Mouse (Mus musculus) heart, postnatal 0 days (tissue): Measurements from ENCODE around the gene Six5. TPM values are rescaled to one million over a fixed set of nuclear protein-coding genes. Genes with fewer than 3 reads are reported as not detected.
A peak's percentile ranks its signal among the peaks of the same experiment; 100 is the strongest.

Source experiments
- ATAC-seq: fragments of 200-750 bp; cut with Nextera tagmentation; 2 replicates; pipeline ENCODE4 v1.8.0; 2017; ENCODE audit warnings: low read depth, moderate number of reproducible peaks, moderate library complexity; ENCODE audit not compliant: insufficient read depth
- DNase-seq: peaks from one replicate; pipeline ENCODE4 v3.0.0-alpha.2; 2016; ENCODE audit warnings: low spot score
- H3K27ac ChIP-seq: fragments of 300-500 bp; sonication (generic); 2 replicates; pipeline ENCODE4 v1.5.1; 2014; ENCODE audit warnings: low read depth, mild to moderate bottlenecking
- H3K27me3 ChIP-seq: fragments of 300-500 bp; sonication (generic); 2 replicates; pipeline ENCODE4 v1.6.1; 2014; ENCODE audit warnings: low read length, mixed read lengths; ENCODE audit not compliant: control insufficient read depth, insufficient read depth
- H3K36me3 ChIP-seq: fragments of 300-500 bp; sonication (generic); replicated peaks from 2 replicates; pipeline ENCODE4 v1.6.1; 2014; ENCODE audit warnings: low read length, mixed read lengths; ENCODE audit not compliant: control insufficient read depth, insufficient read depth
- H3K4me1 ChIP-seq: fragments of 300-500 bp; sonication (generic); 2 replicates; pipeline ENCODE4 v1.6.1; 2014; ENCODE audit warnings: antibody characterized with exemption; ENCODE audit not compliant: control insufficient read depth, insufficient read depth
- H3K4me2 ChIP-seq: fragments of 300-500 bp; sonication (generic); 2 replicates; pipeline ENCODE4 v1.6.1; 2014; ENCODE audit warnings: low read depth, mild to moderate bottlenecking, low read length, moderate library complexity
- H3K4me3 ChIP-seq: fragments of 300-500 bp; sonication (generic); 2 replicates; pipeline ENCODE4 v1.5.1; 2014; ENCODE audit warnings: low read depth, low read length
- H3K9ac ChIP-seq: fragments of 300-500 bp; sonication (generic); replicated peaks from 2 replicates; pipeline ENCODE4 v1.6.1; 2014; ENCODE audit warnings: low read depth, low read length, mixed read lengths
- H3K9me3 ChIP-seq: fragments of 300-500 bp; sonication (generic); replicated peaks from 2 replicates; pipeline ENCODE4 v1.6.1; 2016; ENCODE audit warnings: low read length; ENCODE audit not compliant: control insufficient read depth
- CTCF ChIP-seq: IDR thresholded peaks from 2 replicates; pipeline ENCODE4 v1.5.1; 2016; ENCODE audit warnings: antibody characterized with exemption, control low read depth, low read depth
- EP300 ChIP-seq: IDR thresholded peaks from 2 replicates; pipeline ENCODE4 v1.6.1; 2016; ENCODE audit warnings: antibody characterized with exemption, low read depth
- WGBS: fragments of 180-500 bp; shearing (Covaris S2); extraction: QIAGEN DNeasy Blood & Tissue Kit; methylation state at CpG from one replicate; pipeline ENCODE4 v1.1.7; 2014; 5-methylcytosine and 5-hydroxymethylcytosine counted together
- polyA plus RNA-seq: library from polyadenylated mRNA; unstranded; fragments of >200 nt; fragmentation: Nextera tagmentation; extraction: Ambion mirVana; gene quantifications from 2 replicates; pipeline ENCODE4 v1.2.1, GENCODE M21; 2015
- total RNA-seq: library from RNA; depleted of rRNA; stranded (reverse); fragments of >200 nt; gene quantifications from 2 replicates; pipeline ENCODE4 v1.2.3, GENCODE M21; 2014; ENCODE audit warnings: low replicate concordance; rRNA removed

The Six5 gene
- total RNA-seq: 19.0 and 21.0 TPM in 2 replicates
- 3.8 and 4.0 TPM in 2 replicates for polyA plus RNA-seq

- H3K4me3 ChIP-seq: peak within 1 kb of the TSS; percentile 63
- peaks cover 29% of the 10 kb centered on the region for H3K4me1 ChIP-seq
- WGBS: 0% methylated on average over 23 of the region's 36 CpGs
- H3K4me2 ChIP-seq: peak within 1 kb of the TSS; percentile 90
- H3K9ac ChIP-seq: peak within 1 kb of the TSS; percentile 74
- no peaks in the 10 kb centered on the region for H3K27me3 ChIP-seq
- peak within 1 kb of the TSS; percentile 93 for H3K27ac ChIP-seq
- TF ChIP-seq EP300 (no peak), CTCF (no peak)
- peaks cover 34% of the 10 kb centered on the region for H3K36me3 ChIP-seq
- DNase-seq (no peak), ATAC-seq (peak; percentile 10; the same call in 1 of the 2 replicates)
- H3K9me3 ChIP-seq: no peaks in the 10 kb centered on the region
These were observed at the start of gene Six5 for GRCm38 (mm10) chr7:19094471-19094825. Gene Six5 (plus strand): TSS chr7:19094594.

GRCm38 (mm10) chr7:19044616-19045015 is 49.8 kb upstream of the Six5 start:
- DNase-seq (no peak), ATAC-seq (no peak)
- Histone ChIP-seq H3K4me3 (no peak overlapping the region), H3K4me2 (no peak overlapping the region), H3K36me3 (peaks cover 100% of the 10 kb centered on the region), H3K9ac (no peak overlapping the region), H3K27ac (no peak overlapping the region), H3K4me1 (no peaks in the 10 kb centered on the region), H3K9me3 (no peaks in the 10 kb centered on the region), H3K27me3 (no peaks in the 10 kb centered on the region)
- 95% methylated on average over 6 of the region's 6 CpGs for WGBS
- TF ChIP-seq EP300 (no peak), CTCF (no peak)

- Histone ChIP-seq H3K36me3 (peaks cover 98% of the 10 kb centered on the region), H3K27me3 (no peaks in the 10 kb centered on the region), H3K4me2 (no peak overlapping the region), H3K4me3 (no peak overlapping the region), H3K4me1 (no peaks in the 10 kb centered on the region), H3K27ac (no peak overlapping the region), H3K9me3 (no peaks in the 10 kb centered on the region), H3K9ac (no peak overlapping the region)
- no peak for TF ChIP-seq EP300
- no peak for TF ChIP-seq CTCF
- no peak for ATAC-seq
- no peak for DNase-seq
- WGBS: 88% methylated on average over 11 of the region's 11 CpGs
These were observed 47.9 kb upstream of the Six5 start for GRCm38 (mm10) chr7:19046286-19047069.

- no peak overlapping the region for H3K27ac ChIP-seq
- H3K4me1 ChIP-seq: no peaks in the 10 kb centered on the region
- TF ChIP-seq CTCF: no peak
- TF ChIP-seq EP300: no peak
- peaks cover 90% of the 10 kb centered on the region for H3K36me3 ChIP-seq
- no peak overlapping the region for H3K9ac ChIP-seq
- WGBS: 78% methylated on average over 14 of the region's 14 CpGs
- H3K4me3 ChIP-seq: no peak overlapping the region
- H3K27me3 ChIP-seq: no peaks in the 10 kb centered on the region
- no peaks in the 10 kb centered on the region for H3K9me3 ChIP-seq
- no peak overlapping the region for H3K4me2 ChIP-seq
- ATAC-seq: no peak
- DNase-seq: no peak
These were observed 46.3 kb upstream of the Six5 start for GRCm38 (mm10) chr7:19048006-19048527.

- Histone ChIP-seq H3K9me3 (no peaks in the 10 kb centered on the region), H3K4me2 (no peak overlapping the region), H3K27ac (no peak overlapping the region), H3K27me3 (no peaks in the 10 kb centered on the region), H3K4me1 (no peaks in the 10 kb centered on the region), H3K36me3 (peaks cover 78% of the 10 kb centered on the region), H3K4me3 (no peak overlapping the region), H3K9ac (no peak overlapping the region)
- 92% methylated on average over 5 of the region's 5 CpGs for WGBS
- TF ChIP-seq CTCF (no peak), EP300 (no peak)
- ATAC-seq: no peak
- no peak for DNase-seq
These were observed 45.1 kb upstream of the Six5 start for GRCm38 (mm10) chr7:19049252-19049651.

GRCm38 (mm10) chr7:19050172-19050571 is 44.2 kb upstream of the Six5 start:
- Histone ChIP-seq H3K9ac (no peak overlapping the region), H3K4me1 (no peaks in the 10 kb centered on the region), H3K27me3 (no peaks in the 10 kb centered on the region), H3K36me3 (peaks cover 69% of the 10 kb centered on the region), H3K27ac (no peak overlapping the region), H3K9me3 (no peaks in the 10 kb centered on the region), H3K4me3 (no peak overlapping the region), H3K4me2 (no peak overlapping the region)
- TF ChIP-seq CTCF (no peak), EP300 (no peak)
- DNase-seq (no peak), ATAC-seq (no peak)
- 81% methylated on average over 8 of the region's 8 CpGs for WGBS
